Mouse (Mus musculus) megakaryocyte-erythroid progenitor cell, adult 5-6 weeks (primary cell): Measurements from ENCODE around the gene Lrrc4c. TPM values are rescaled to one million over a fixed set of nuclear protein-coding genes. Genes with fewer than 3 reads are reported as not detected.

ENCODE experiments used
- ATAC-seq: replicated peaks from 2 replicates; pipeline ENCODE4 v1.8.0; 2016; ENCODE audit warnings: mild to moderate bottlenecking, inconsistent platforms; ENCODE audit not compliant: severe bottlenecking, poor library complexity, low FRiP score, low TSS enrichment
- total RNA-seq, 2 experiments: library from RNA; stranded (forward) in 1 of 2; stranded (reverse) in 1 of 2; fragments of 200-1000, 215-1000 nt in 1 of 2; fragments of >200 nt in 1 of 2; fragmentation: Nextera tagmentation in 1 of 2; gene quantifications; 2 replicates each; pipeline ENCODE4 v1.2.3; 2014 to 2017

The Lrrc4c gene
- total RNA-seq, 2 experiments from 2014 or later = not detected

GRCm38 (mm10) chr2:97138454-97138853 is 820.5 kb downstream of the Lrrc4c start:
- no peak for ATAC-seq

- no peak for ATAC-seq
Observed at GRCm38 (mm10) chr2:97151626-97152194, 833.7 kb downstream of the Lrrc4c start.

- ATAC-seq = no peak
Observed at GRCm38 (mm10) chr2:97165745-97166144, 847.8 kb downstream of the Lrrc4c start.

GRCm38 (mm10) chr2:97178399-97178798 is 860.4 kb downstream of the Lrrc4c start:
- no peak for ATAC-seq

GRCm38 (mm10) chr2:97196968-97197606 is 879.1 kb downstream of the Lrrc4c start:
- no peak for ATAC-seq

GRCm38 (mm10) chr2:97232966-97233365 is 915.0 kb downstream of the Lrrc4c start:
- no peak for ATAC-seq

- no peak for ATAC-seq
Observed at GRCm38 (mm10) chr2:97234074-97234473, 916.1 kb downstream of the Lrrc4c start.

- no peak for ATAC-seq
Observed at GRCm38 (mm10) chr2:97274651-97275050, 956.7 kb downstream of the Lrrc4c start.

- no peak for ATAC-seq
Observed at GRCm38 (mm10) chr2:97284986-97285385, 967.0 kb downstream of the Lrrc4c start.

GRCm38 (mm10) chr2:97294216-97294615 is 976.2 kb downstream of the Lrrc4c start:
- no peak for ATAC-seq

- no peak for ATAC-seq
Observed at GRCm38 (mm10) chr2:97299704-97300103, 981.7 kb downstream of the Lrrc4c start.

GRCm38 (mm10) chr2:97318008-97318407 is 1000.0 kb downstream of the Lrrc4c start:
- no peak for ATAC-seq

GRCm38 (mm10) chr2:97318536-97318935 is 1000.6 kb downstream of the Lrrc4c start:
- no peak for ATAC-seq

- ATAC-seq = no peak
Observed at GRCm38 (mm10) chr2:97332084-97332682, 1014.2 kb downstream of the Lrrc4c start.

GRCm38 (mm10) chr2:97339627-97340026 is 1021.7 kb downstream of the Lrrc4c start:
- ATAC-seq = no peak

- ATAC-seq = no peak
Observed at GRCm38 (mm10) chr2:97361235-97361634, 1043.3 kb downstream of the Lrrc4c start.

- ATAC-seq = no peak
Observed at GRCm38 (mm10) chr2:97369978-97370377, 1052.0 kb downstream of the Lrrc4c start.

GRCm38 (mm10) chr2:97391437-97391836 is 1073.5 kb downstream of the Lrrc4c start:
- no peak for ATAC-seq

GRCm38 (mm10) chr2:97391876-97392275 is 1073.9 kb downstream of the Lrrc4c start:
- ATAC-seq = no peak

GRCm38 (mm10) chr2:97413066-97413465 is 1095.1 kb downstream of the Lrrc4c start:
- ATAC-seq = no peak
